Mouse (Mus musculus) forebrain, embryonic 16.5 days (tissue): ENCODE results near the gene Kcnip4. TPM values are rescaled to one million over a fixed set of nuclear protein-coding genes. Genes with fewer than 3 reads are reported as not detected.
A peak's percentile ranks its signal among the peaks of the same experiment; 100 is the strongest.

ENCODE experiments used
- ATAC-seq: fragments of 200-750 bp; cut with Nextera tagmentation; 2 replicates; pipeline ENCODE4 v1.8.0; 2017; ENCODE audit warnings: mild to moderate bottlenecking, moderate library complexity
- H3K27ac ChIP-seq: fragments of 300-500 bp; sonication (generic); 2 replicates; pipeline ENCODE4 v1.5.1; 2014; ENCODE audit warnings: low read length, control low read depth
- H3K27me3 ChIP-seq: fragments of 300-500 bp; sonication (generic); replicated peaks from 2 replicates; pipeline ENCODE4 v1.6.1; 2014; ENCODE audit warnings: low read length; ENCODE audit not compliant: control insufficient read depth, insufficient read depth
- H3K36me3 ChIP-seq: fragments of 300-500 bp; sonication (generic); 2 replicates; pipeline ENCODE4 v1.6.1; 2014; ENCODE audit not compliant: control insufficient read depth, insufficient read depth
- H3K4me1 ChIP-seq: fragments of 300-500 bp; sonication (generic); replicated peaks from 2 replicates; pipeline ENCODE4 v1.6.1; 2014; ENCODE audit warnings: low read length; ENCODE audit not compliant: control insufficient read depth, insufficient read depth
- H3K4me2 ChIP-seq: fragments of 300-500 bp; sonication (generic); 2 replicates; pipeline ENCODE4 v1.6.1; 2014; ENCODE audit warnings: mild to moderate bottlenecking, low read length, control low read depth
- H3K4me3 ChIP-seq: fragments of 300-500 bp; sonication (generic); replicated peaks from 2 replicates; pipeline ENCODE4 v1.5.1; 2014; ENCODE audit warnings: mild to moderate bottlenecking, low read length, control low read depth
- H3K9ac ChIP-seq: fragments of 300-500 bp; sonication (generic); replicated peaks from 2 replicates; pipeline ENCODE4 v1.6.1; 2014; ENCODE audit warnings: low read depth, low read length, control low read depth
- H3K9me3 ChIP-seq: fragments of 300-500 bp; sonication (generic); 2 replicates; pipeline ENCODE4 v1.6.1; 2016; ENCODE audit warnings: low read length; ENCODE audit not compliant: control insufficient read depth
- WGBS: fragments of 180-500 bp; shearing (Covaris S2); extraction: QIAGEN DNeasy Blood & Tissue Kit; methylation state at CpG from one replicate; pipeline ENCODE4 v1.1.7; 2014; 5-methylcytosine and 5-hydroxymethylcytosine counted together
- polyA plus RNA-seq: library from polyadenylated mRNA; unstranded; fragments of >200 nt; fragmentation: Nextera tagmentation; extraction: Ambion mirVana; gene quantifications from 2 replicates; pipeline ENCODE4 v1.2.1, GENCODE M21; 2015

Gene Kcnip4
- polyA plus RNA-seq, 1 experiment from 2014 or later: 8.8 TPM

- WGBS: 87% methylated on average over 3 of the region's 3 CpGs
- Histone ChIP-seq H3K27ac (no peak overlapping the region), H3K36me3 (no peaks in the 10 kb centered on the region), H3K27me3 (no peaks in the 10 kb centered on the region), H3K4me1 (no peaks in the 10 kb centered on the region), H3K9ac (no peak overlapping the region), H3K4me3 (no peak overlapping the region), H3K9me3 (no peaks in the 10 kb centered on the region), H3K4me2 (no peak overlapping the region)
- no peak for ATAC-seq
Measured at GRCm38 (mm10) chr5:49498743-49499142, 26.0 kb downstream of the Kcnip4 start.

GRCm38 (mm10) chr5:49487270-49487669 lies 37.4 kb downstream of the Kcnip4 start:
- H3K36me3 ChIP-seq: no peaks in the 10 kb centered on the region
- no peak overlapping the region for H3K4me2 ChIP-seq
- H3K9me3 ChIP-seq: no peaks in the 10 kb centered on the region
- no peak overlapping the region for H3K27ac ChIP-seq
- H3K9ac ChIP-seq: no peak overlapping the region
- no peaks in the 10 kb centered on the region for H3K27me3 ChIP-seq
- no peak for ATAC-seq
- no peak overlapping the region for H3K4me3 ChIP-seq
- no peaks in the 10 kb centered on the region for H3K4me1 ChIP-seq
- WGBS: 79% methylated on average over 2 of the region's 2 CpGs

- Histone ChIP-seq H3K9me3 (no peaks in the 10 kb centered on the region), H3K4me2 (no peak overlapping the region), H3K36me3 (no peaks in the 10 kb centered on the region), H3K27me3 (no peaks in the 10 kb centered on the region), H3K4me1 (no peaks in the 10 kb centered on the region), H3K4me3 (no peak overlapping the region), H3K9ac (no peak overlapping the region), H3K27ac (no peak overlapping the region)
- 23% methylated on average over 2 of the region's 2 CpGs for WGBS
- 0 out of 2 replicates have a peak, but pooled peaks have one; percentile 47 for ATAC-seq
Measured at GRCm38 (mm10) chr5:49470738-49471137, 54.0 kb downstream of the Kcnip4 start.

- H3K36me3 ChIP-seq: no peaks in the 10 kb centered on the region
- H3K9me3 ChIP-seq: no peaks in the 10 kb centered on the region
- WGBS: 26% methylated on average over 6 of the region's 6 CpGs
- H3K9ac ChIP-seq: no peak overlapping the region
- H3K27me3 ChIP-seq: no peaks in the 10 kb centered on the region
- H3K27ac ChIP-seq: no peak overlapping the region
- H3K4me1 ChIP-seq: no peaks in the 10 kb centered on the region
- no peak overlapping the region for H3K4me2 ChIP-seq
- peak; percentile 83 for ATAC-seq
- H3K4me3 ChIP-seq: no peak overlapping the region
Measured at GRCm38 (mm10) chr5:49460643-49461276, 63.9 kb downstream of the Kcnip4 start.

- Histone ChIP-seq H3K27me3 (no peaks in the 10 kb centered on the region), H3K4me3 (no peak overlapping the region), H3K9me3 (no peaks in the 10 kb centered on the region), H3K36me3 (no peaks in the 10 kb centered on the region), H3K9ac (no peak overlapping the region), H3K27ac (no peak overlapping the region), H3K4me2 (no peak overlapping the region), H3K4me1 (no peaks in the 10 kb centered on the region)
- 81% methylated on average over 3 of the region's 3 CpGs for WGBS
- ATAC-seq: no peak
Measured at GRCm38 (mm10) chr5:49453100-49453499, 71.6 kb downstream of the Kcnip4 start.

GRCm38 (mm10) chr5:49451295-49451694 lies 73.4 kb downstream of the Kcnip4 start:
- H3K27me3 ChIP-seq: no peaks in the 10 kb centered on the region
- no peaks in the 10 kb centered on the region for H3K9me3 ChIP-seq
- H3K4me2 ChIP-seq: no peak overlapping the region
- no peak for ATAC-seq
- no peak overlapping the region for H3K4me3 ChIP-seq
- H3K36me3 ChIP-seq: no peaks in the 10 kb centered on the region
- no peak overlapping the region for H3K27ac ChIP-seq
- H3K9ac ChIP-seq: no peak overlapping the region
- no peaks in the 10 kb centered on the region for H3K4me1 ChIP-seq

- Histone ChIP-seq H3K9me3 (no peaks in the 10 kb centered on the region), H3K27ac (no peak overlapping the region), H3K4me1 (no peaks in the 10 kb centered on the region), H3K36me3 (no peaks in the 10 kb centered on the region), H3K27me3 (no peaks in the 10 kb centered on the region), H3K4me3 (no peak overlapping the region), H3K9ac (no peak overlapping the region), H3K4me2 (no peak overlapping the region)
- peak; percentile 65 for ATAC-seq
- 66% methylated on average over 3 of the region's 3 CpGs for WGBS
Measured at GRCm38 (mm10) chr5:49450876-49451275, 73.8 kb downstream of the Kcnip4 start.

- no peaks in the 10 kb centered on the region for H3K36me3 ChIP-seq
- no peak for ATAC-seq
- H3K9me3 ChIP-seq: no peaks in the 10 kb centered on the region
- H3K27me3 ChIP-seq: no peaks in the 10 kb centered on the region
- no peak overlapping the region for H3K4me3 ChIP-seq
- WGBS: 45% methylated on average over 2 of the region's 2 CpGs
- no peaks in the 10 kb centered on the region for H3K4me1 ChIP-seq
- H3K4me2 ChIP-seq: no peak overlapping the region
- no peak overlapping the region for H3K27ac ChIP-seq
- H3K9ac ChIP-seq: no peak overlapping the region
Measured at GRCm38 (mm10) chr5:49437236-49437635, 87.5 kb downstream of the Kcnip4 start.

GRCm38 (mm10) chr5:49427689-49428088 lies 97.0 kb downstream of the Kcnip4 start:
- Histone ChIP-seq H3K4me1 (no peaks in the 10 kb centered on the region), H3K4me3 (no peak overlapping the region), H3K4me2 (no peak overlapping the region), H3K27ac (no peak overlapping the region), H3K9ac (no peak overlapping the region), H3K9me3 (no peaks in the 10 kb centered on the region), H3K27me3 (no peaks in the 10 kb centered on the region), H3K36me3 (no peaks in the 10 kb centered on the region)
- ATAC-seq: no peak

- Histone ChIP-seq H3K4me3 (no peak overlapping the region), H3K27me3 (no peaks in the 10 kb centered on the region), H3K9ac (no peak overlapping the region), H3K4me1 (no peaks in the 10 kb centered on the region), H3K9me3 (no peaks in the 10 kb centered on the region), H3K4me2 (no peak overlapping the region), H3K36me3 (no peaks in the 10 kb centered on the region), H3K27ac (no peak overlapping the region)
- peak; percentile 58; the same call in 1 of the 2 replicates for ATAC-seq
Measured at GRCm38 (mm10) chr5:49419707-49420106, 105.0 kb downstream of the Kcnip4 start.
